Mouse (Mus musculus): ENCODE measurements around the gene Wdr83.
"Not testable (repeated sequence)": the region's sequence is repeated elsewhere in the genome, so short reads cannot be mapped to it uniquely, and the experiment has no call there.

- TF ChIP-seq CTCF (conservative IDR thresholded peaks at IDR 0.05; ENCODE audit: insufficient read depth, insufficient read length, low read depth, low read length); POLR2A (IDR thresholded peaks at IDR 0.05; ENCODE audit: low read depth, low read length): not testable (repeated sequence)
Measured at GRCm38 (mm10) chr8:85120251-85120650, 39.1 kb upstream of the Wdr83 start.

Measured in kidney, adult 2 months (tissue).